Mouse (Mus musculus) gastrocnemius, adult 18-20 months (tissue): ENCODE measurements at regions not wholly inside any gene's neighbourhood (a gene's known extent, or its start where the extent isn't known, plus 50 kb on each side); places are given as distances from the start of the nearest gene placed in this dataset.

Source experiments
- DNase-seq: peaks from one replicate; pipeline ENCODE4 v3.0.0; 2021; ENCODE audit warnings: low spot score

DNA sequence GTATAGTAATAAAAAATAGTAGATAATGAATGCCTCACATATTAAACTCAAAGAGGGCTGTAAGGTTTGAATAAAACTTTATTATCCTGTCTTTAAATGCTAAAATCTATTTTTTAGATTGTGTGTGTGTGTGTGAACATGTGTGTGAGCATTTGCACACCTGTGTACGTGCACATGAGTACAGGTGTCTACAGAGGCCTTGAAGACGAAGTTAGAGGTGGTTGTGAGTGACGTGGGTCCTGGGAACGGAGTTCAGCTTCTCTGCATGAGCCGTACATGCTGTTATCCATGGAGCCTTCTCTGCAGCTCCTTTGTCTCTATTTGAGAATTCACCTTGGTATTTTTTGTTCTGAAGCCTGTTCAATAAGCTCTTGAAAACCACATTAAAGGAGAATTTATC is 129.8 kb upstream of the Hmgn3 start:
- DNase-seq: no peak

DNA sequence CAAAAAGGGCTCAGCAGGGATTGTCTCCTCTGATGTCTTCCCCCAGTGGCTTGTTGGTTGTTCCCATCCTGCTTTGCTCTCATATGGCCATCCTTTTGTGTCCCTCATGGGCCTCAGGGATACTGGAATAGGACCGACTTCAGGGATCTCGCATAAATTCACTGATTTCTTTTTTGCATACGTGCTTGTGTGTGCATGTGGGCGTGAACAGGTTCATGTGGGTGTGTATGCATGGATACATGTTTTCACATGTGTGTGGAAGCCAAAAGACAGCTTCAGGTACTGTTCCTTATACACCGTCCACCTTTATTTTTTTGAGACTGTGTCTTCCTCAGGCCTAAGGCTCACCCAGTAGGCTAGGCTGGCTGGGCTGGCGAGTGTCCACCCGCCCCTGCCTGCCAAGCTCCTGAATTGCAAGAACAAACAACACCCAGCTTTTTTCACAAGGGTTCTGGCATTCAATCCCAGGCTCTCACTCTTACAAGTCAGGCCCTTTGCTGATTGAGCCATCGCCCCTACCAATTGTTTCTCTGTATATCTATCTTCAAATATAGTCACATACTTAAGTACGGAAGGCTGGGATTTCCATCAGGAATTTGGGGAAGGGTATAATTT is 127.0 kb upstream of the Hmgn3 start:
- DNase-seq: no peak

DNA sequence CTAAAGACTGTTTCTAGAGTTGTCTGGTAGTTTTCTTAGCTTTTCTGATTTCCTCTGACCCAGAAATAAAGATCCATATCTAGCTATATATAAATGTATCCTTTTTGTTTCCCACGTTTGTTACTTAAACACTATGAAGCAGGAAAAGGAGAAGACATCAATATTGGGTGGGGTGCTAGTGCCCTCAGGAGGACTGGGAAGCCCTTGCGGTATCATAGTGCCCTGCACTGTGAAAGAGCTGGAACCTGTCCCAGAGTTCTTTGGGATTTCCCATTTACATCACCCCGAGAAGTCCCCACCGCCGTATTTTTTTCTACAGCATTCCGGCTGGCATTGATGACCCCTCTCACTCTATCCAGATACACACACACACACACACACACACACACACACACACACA is 119.3 kb upstream of the Hmgn3 start:
- DNase-seq: no peak

DNA sequence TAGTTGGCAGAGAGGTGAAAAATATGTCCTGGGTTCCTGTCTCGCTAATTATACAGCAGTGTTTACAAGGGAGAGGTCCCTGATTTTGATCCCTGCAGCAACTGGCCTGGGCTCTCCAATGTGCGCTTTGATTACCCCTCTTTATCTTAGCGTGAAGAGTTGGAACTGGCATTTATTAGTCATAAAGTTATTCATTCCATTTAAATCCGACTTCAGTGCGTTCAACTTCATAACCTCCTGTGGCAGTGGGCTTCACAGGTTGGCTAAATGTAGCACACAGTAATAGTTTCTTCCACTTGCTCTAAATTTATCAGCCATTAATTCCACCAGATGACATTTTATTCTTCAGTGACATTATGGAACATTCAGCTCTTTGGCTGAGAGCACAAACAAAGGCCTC is 113.0 kb upstream of the Hmgn3 start:
- DNase-seq: no peak

DNA sequence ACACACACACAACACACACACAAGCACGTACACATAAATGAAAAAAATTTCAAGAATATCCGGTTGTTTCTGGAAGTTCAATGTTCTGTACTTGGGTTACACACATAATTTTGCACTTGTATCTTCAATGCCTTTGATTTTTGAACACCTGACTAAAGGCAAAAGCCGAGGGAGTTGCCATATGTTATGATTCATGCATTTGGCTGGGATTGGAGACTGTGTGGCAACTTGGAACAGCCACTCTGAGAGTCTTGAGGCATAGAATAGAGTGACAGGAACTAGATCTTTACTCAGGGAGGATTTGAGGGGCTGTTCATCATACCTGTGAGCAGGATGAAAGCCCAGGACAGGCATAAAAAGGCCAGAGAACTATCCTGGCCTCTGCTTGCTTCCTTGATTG is 112.5 kb upstream of the Hmgn3 start:
- no peak for DNase-seq

DNA sequence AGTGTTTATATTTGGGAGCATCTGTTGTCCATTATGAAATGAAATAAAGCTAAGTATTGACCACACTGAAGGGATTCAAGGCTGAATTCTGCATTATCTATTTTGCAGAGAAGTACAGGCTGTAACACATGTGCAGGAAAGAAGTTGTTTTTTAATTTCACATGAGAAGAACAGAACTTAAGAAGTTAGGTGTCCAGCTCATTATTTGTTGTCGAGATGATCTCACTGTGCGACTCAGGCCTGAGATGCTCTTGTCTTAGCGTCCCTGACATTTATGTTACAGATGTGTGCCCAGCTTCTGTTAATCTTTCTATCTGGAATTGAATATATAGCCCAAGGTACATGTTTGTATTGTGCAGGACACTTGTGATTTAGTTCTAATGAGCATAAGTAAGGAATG is 112.0 kb upstream of the Hmgn3 start:
- no peak for DNase-seq

DNA sequence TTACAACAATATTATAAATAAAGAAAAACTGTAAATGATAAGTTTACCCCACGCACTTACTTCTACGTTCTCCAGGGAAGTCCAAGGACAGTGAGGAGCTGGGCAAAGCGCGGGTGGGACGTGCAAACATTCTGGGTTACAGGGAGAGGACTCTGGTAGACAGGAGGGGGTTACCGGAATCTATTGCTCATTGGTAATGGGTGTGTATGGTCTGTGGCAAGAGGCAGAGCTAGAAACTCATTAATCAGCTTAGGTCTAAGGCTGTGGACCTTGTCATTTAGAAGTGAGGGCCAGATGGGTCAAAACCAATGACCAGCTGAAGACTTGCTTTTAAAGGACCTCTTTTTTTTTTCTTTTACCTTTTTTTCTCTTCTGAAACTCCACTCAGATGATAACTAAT is 107.9 kb upstream of the Hmgn3 start:
- DNase-seq: no peak

DNA sequence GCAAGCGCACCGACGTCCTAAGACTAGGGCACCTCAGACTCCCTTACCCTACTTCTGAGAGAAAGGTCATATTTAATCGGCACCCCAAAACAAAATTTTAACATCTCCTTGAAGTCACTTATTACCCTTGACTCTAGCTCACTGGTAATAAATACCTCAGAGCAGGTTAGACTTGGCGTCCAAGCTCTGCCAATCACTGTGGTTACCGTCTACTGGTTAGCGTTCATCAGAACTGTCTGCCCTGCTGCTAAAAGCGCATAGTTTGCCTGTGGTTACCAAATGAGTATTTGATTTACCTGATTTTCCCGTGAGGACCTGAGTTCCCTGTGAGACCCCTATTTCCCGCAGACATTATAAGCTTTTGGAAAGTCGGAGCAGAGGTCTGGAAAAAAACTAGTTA is 107.3 kb upstream of the Hmgn3 start:
- no peak for DNase-seq

DNA sequence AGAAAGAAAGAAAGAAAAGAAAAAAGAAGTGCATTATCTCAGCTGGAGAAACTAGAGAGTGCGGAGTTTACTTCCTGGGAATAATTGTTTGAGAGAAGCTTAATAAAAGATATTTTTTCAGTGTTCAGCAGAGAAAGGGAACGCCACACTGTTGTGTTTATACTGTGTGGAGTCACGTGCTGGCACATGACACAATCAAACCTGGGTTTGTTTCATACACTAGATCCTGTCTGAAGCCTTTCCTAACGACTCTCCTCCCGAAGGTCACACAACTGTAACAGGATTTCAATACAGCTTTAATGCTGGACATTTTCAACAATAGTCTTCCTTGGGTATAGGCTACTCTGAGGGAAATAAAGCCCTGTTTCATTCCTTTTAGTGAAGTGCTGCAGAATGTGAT is 105.3 kb upstream of the Hmgn3 start:
- DNase-seq: no peak

DNA sequence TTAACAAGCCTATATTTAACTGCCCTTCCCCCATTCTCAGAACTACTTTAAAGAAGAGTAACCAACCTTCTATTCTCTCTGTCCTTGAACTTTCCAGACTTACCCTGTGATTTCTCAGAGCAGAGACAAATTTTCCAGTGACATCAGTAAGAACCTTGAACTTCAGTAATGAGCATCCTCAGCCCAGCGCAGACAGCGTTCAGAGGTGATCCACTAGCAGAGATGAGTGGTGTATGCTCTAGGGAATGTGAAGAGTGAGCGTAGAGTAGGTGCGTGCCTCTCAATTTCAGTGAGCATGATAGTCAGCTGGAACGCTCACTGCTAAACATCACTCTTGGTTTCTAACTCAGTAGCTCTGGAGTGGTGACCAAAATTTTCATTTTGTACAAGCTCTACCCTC is 103.4 kb upstream of the Hmgn3 start:
- DNase-seq: no peak

DNA sequence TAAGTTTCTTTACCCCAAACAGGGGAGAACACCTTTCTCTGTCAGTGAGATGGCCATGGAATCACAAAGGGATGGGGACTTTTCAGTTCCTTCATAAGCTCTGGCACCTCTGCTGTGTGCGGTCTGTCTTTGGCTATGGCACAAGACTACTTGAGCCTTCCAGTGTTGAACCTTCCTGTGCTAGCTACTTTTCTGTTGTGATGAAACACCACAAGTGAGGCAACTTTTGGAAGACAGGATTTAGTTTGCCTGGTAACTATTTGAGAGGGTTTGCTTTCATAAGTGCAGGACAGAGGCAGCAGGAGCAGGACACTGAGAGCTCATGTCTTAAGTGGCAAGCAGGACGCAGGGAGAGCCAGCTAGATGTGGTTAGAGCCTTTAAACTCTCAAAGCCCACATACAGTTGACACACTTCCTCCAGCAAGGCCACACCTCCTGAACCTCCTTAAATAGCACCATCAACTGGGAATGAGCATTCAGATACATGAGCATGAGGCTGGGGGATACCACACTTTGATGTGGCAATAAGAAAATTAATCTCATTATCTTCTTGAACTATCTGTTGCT is 101.8 kb upstream of the Hmgn3 start:
- DNase-seq: no peak

DNA sequence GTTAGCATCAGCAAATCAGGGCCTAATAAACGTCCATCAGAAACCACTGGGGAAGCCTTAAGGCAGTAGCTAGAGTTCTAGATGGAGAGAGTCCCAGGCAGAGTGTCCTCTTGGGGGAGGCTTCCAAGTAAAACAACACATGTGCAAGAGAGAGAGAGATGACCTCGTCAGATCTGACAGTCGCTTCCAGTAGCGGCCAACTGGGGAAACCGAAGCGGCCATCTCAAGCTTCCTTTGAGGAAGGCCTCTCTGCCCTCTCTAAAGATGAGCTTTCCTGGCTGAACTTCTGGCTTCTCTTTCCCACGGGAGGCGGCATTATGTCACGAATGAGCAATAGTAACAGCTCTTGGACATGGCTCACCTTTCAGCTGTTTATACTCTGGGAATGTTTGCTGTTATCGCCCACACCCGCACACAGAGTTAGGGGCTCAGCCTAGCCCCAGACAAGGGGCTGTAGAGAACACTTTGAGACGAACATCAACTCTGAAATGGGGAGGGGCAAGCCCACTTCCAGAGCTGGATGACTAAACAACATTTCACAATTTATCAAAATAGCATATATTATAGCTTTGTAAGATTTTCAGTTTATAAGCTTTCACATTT is 100.7 kb upstream of the Hmgn3 start:
- DNase-seq: peak; percentile 47

DNA sequence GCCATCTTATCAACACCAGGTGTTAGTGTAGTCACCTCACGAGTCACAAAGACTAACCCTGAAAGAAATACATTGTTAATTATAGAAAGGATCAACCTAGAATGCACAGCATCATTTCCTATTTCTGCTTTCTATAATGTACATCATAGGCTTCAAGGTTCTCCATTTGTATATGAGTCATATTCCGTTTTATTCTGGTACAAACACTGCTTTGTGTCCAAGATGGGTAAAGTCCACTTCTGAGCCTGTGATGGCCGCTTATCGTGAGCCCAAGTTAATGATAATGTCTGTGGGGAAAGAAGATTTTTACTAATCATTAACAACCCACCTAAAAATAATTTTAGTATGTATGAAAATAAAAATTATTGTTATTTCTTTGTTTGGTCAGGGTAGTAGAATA is 94.6 kb upstream of the Hmgn3 start:
- no peak for DNase-seq

DNA sequence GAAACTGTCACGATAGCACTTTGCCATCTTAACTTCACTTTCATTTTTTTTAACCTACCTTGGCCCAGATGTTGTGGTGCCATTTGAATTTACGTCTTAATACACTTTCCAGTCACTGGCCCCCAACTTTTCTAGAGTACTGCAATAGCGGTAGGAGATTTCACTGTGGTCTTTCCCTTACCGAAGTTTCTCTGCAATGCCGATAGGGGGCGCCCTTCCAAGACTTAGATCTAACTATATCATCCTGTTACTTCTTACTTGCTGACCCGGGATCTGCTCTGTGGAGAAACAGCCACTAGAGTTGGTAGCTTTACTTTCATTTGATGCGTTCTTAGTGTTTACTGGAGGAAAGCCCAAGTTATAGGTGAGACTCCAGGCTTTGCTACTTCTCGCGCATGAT is 92.6 kb upstream of the Hmgn3 start:
- DNase-seq: no peak

DNA sequence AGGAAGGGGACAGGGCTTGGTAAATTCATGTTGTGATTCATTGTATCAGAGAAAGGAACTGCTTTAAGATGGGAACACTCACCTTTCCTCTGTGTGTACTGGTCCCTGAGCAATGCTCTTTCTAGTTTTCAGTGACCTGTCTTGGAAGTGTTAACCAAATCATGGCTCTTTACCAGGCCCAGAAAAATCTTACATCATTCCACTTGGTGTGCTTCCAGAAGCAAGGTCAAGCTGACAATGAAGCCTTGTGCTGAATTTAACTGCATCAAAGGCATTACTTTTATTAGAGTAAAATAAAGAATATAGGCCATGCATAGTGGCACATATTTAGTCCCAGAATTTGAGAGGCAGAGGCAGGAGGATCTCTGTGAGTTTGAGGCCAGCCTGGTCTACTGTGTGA is 75.4 kb upstream of the Hmgn3 start:
- DNase-seq: peak; percentile 9

DNA sequence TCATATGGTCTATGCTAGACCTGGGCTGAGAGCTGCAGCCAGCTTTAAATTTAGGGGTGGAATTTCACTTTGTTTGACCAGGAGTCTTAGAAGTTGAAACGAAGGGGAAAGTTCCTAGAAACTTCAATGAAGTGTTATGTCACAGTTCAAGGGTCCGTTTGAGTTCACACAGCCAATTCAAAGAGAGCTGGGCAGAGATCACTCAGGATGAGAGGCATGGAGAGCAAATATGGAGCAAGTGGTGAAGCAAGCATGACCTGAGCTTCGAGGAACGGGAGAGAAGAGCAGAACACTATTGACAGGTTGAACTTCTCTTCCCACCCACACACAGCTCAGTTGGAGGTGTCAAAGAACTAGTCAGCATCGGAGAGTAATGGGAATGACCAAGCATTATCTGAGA is 56.1 kb upstream of the Hmgn3 start:
- DNase-seq: no peak

DNA sequence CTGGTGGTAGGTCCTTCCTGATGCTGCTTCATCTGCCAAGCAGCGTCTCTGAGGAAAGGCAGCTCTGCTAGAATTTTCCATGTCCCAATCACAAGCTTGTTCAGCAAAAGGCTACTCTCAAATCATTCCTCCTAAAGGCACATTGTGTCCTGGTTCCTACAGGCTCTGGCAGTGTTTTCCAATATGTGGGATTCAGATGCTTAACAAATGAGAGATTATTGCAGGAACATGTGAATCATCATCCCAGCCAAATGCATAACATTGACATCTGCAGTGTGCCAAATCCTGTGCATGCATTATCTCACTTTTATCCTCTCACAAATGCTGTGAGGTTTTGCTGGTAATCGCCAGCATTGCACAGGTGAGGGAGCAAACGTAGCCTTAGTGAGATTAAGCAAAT is 53.3 kb upstream of the Hmgn3 start:
- DNase-seq: no peak

DNA sequence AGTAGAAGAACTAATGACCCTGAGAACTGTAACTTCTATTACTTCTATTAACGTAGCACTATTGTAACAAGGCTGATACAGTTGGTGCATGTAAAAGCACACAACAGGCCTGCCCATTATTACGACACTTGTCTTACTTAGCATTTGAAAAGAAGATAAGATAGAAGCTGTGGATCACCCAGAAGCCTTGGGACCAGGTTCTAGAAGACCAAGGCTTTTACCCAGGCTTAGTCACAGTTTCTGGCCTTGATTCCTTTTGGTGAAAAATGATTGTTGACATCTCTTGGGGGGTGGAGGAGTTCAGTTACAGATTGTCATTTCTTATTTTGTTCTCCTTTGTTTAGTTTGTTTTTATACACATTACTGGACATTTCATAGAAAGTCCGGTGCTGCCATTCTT is 52.7 kb upstream of the Hmgn3 start:
- DNase-seq: no peak

DNA sequence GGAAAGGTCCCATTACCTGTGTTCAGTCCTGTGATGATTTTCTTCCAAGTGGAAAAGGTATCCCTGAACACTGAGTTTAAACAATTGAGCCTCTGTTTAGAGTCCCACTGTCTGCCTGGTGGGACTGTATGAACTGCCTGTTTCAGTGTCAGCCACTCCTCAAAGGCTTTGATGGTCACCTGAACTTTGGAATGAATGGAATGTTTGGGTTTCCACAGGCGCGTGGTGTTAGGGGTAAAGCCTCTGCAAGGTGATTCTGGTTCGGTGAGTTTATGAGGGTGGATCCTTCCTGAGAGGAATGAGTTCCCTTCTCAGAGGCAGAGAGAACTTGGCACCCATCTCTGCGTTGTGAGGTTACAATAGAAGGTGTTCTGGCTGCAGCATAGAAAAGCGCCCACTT is 50.5 kb upstream of the Hmgn3 start:
- DNase-seq: no peak
